Mouse (Mus musculus): ENCODE measurements around the gene Hmga1b. TPM values are rescaled to one million over a fixed set of nuclear protein-coding genes. Genes with fewer than 3 reads are reported as not detected.
"Not testable (repeated sequence)": the region's sequence is repeated elsewhere in the genome, so short reads cannot be mapped to it uniquely, and the experiment has no call there.

Hmga1b gene
- polyA plus RNA-seq, 1 experiment: 14.9 TPM

DNA sequence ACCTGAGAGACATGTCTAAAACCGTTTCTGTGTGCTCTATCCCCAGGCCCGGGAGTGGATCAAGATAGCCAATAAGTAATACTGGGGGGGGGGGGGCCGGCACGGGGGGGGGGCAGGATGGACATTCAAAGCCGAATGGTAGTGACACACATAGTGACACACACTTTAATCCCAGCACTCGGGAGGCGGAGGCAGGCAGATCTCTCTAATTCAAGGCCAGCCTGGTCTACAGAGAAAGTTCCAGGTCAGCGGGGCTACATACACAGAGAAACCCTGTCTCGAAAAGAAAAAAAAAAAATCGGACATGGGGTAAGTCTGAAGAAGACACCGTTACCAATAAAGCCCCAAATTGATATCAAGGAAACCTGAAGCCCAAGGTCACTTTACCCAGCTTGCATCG is 35.0 kb upstream of the Hmga1b start:
- peaks cover 8% of the 10 kb centered on the region for H3K4me1 ChIP-seq (ENCODE audit: control insufficient read depth, insufficient read depth, insufficient read length, low read length)
- no peak overlapping the region for H3K4me3 ChIP-seq (ENCODE audit: insufficient read depth, low read depth, low read length)
- H3K27ac ChIP-seq (replicated peaks; ENCODE audit: low read depth, low read length): no peak overlapping the region

DNA sequence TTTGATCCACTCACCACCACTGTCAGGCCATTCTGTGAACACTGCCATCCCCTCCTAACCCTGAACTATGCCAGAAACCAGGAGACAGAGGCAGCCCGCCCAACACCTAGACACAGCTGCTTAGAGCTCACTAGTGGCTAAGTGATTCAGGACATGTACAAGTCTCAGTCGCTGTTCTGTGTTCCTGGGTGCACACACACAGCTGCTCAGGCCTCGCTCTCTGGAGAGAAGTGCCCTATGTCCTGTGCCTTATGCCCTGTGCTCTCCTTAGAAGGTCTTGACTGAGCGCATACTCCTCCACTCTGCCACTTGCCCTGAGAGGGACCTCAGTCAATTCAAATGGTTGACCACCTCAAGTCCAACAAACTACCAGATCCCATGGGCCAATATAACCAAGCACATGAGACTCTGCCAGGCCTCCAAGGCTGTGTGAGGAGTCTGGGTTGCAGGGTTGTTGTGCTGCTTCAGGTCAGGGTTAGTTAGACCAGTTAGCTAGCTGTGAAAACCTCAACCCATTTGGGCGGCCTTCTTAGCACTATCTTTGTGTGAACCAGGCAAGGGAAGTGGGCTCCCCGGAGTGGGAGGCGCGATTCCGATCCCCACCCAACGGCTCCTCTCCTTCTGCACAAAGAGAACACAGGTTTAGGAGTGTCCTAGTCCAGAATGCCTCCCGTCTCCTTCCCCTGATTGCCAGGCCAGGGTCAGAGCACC is 33.9 kb upstream of the Hmga1b start:
- no peak overlapping the region for H3K27ac ChIP-seq (replicated peaks; ENCODE audit: low read depth, low read length)
- no peak overlapping the region for H3K4me3 ChIP-seq (ENCODE audit: insufficient read depth, low read depth, low read length)
- H3K4me1 ChIP-seq (ENCODE audit: control insufficient read depth, insufficient read depth, insufficient read length, low read length): peaks cover 16% of the 10 kb centered on the region

DNA sequence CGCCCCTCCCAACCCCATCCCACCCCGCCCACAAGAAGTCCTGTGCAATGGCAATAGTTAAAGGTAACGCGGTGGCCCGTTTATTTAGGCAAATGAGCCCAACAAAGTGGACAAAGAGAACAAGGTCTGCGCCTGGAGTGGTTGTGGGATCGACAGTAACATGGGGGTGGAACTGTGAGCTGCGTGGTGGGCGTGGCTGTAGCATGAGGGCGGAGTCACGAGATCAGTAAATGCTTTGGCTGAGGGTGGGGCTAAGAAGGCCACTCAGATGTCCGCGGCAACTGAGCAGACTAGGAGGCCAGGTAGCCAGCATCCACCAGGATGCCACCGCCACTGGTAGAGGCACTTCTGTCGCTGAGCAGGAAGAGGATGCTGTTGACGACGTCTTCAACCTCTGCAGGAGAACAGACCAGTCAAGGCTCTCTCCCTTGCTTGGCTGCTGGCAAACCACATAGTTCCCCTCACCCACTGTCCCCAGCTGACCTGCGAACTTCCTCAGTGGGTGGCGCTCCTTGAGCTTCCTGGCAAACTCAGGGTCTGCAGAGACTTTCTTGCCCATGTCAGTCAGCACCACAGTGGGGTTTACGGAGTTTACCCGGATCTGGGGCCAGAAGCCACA is 33.1 kb upstream of the Hmga1b start:
- H3K27ac ChIP-seq (replicated peaks; ENCODE audit: low read depth, low read length); H3K4me3 ChIP-seq (ENCODE audit: insufficient read depth, low read depth, low read length): not testable (repeated sequence)
- H3K4me1 ChIP-seq (ENCODE audit: control insufficient read depth, insufficient read depth, insufficient read length, low read length): peaks cover 16% of the 10 kb centered on the region

DNA sequence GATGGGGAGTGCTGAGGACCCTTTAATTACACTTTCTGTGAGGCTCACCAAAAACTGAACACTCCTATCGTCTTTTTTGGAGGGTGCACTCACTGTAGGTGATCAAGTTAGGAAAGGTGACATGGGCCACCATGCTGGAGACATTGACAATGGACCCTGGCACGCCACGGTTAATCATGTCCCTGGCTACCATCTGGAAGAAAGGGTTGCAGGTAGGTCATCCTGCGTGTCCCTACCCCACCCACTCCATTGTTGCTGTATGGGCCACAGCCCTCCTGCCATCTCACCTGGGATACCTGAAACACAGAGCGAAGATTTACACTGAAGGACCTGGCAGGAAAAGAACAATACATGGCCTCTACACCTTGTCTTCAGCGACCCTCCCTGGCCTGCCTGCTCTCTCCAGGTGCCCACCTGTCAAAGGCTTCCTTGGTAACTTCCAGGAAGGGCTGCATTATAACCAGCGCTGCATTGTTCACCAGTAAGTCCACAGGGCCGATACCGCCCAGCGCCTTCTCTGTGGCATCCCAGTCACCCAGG is 32.2 kb upstream of the Hmga1b start:
- H3K4me3 ChIP-seq (ENCODE audit: insufficient read depth, low read depth, low read length): no peak overlapping the region
- no peak overlapping the region for H3K27ac ChIP-seq (replicated peaks; ENCODE audit: low read depth, low read length)
- H3K4me1 ChIP-seq (ENCODE audit: control insufficient read depth, insufficient read depth, insufficient read length, low read length): peaks cover 16% of the 10 kb centered on the region

DNA sequence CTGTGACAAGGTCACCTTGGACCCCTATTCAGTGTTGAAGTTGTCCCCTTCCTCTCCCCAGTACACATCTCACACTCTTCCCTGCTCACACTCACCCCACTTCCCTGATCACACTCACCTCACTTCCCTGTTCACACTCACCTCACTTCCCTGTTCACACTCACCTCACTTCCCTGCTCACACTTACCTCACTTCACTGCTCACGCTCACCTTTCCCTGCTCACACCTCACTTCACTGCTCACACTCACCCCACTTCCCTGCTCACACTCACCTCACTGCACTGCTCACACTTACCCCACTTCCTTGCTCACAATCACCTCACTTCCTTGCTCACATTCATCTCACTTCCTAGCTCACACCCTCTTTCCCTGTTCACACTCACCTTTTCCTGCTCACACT is 31.2 kb upstream of the Hmga1b start:
- Histone ChIP-seq H3K4me1 (ENCODE audit: control insufficient read depth, insufficient read depth, insufficient read length, low read length) (peaks cover 16% of the 10 kb centered on the region), H3K27ac (replicated peaks; ENCODE audit: low read depth, low read length) (peak overlapping the region; percentile 44), H3K4me3 (ENCODE audit: insufficient read depth, low read depth, low read length) (peak overlapping the region; percentile 34)

DNA sequence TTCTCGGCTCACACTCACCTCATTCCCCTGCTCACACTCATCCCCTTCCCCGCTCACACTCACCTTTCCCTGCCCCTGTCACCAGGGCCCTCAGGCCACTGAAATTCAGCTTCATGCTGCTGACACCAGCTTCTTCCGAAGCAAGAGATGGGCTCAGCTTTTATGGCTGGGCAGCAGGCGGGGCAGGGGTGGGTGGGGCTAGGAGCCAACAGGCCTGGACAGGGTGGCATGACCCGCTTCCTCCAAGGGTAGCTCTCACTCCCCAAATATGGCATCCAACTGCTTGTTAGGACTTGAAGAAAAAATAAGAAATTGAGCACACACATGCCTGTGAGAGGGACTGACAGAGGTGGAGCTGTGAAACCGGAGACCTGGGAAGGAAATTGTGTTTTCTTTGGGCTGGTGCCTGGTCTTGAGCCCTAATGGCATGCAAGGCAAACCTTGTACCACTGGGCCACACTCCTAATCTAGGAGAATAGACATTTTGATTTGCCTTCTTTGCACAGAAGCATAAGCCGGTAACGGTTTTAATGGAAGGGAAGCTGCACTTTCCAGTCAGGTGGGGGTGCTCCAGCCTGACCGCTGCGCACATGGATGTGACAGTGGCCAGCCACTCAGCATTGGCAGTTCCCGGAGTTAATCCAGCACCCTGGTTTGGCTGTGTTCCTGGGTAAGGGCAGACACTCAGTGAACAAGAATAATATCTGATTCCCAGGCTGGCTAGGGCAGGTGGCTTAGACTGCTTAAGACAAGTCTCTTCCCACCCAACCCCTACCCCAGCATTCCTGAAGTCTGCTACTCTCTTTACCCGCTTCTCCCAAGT is 30.5 kb upstream of the Hmga1b start, which contains the start of gene Cbr2:
Cbr2 (minus strand) TSS at position 257 of the 823 bp plus-strand sequence.
- Histone ChIP-seq H3K4me3 (ENCODE audit: insufficient read depth, low read depth, low read length) (peak within 1 kb of the TSS; percentile 34), H3K4me1 (ENCODE audit: control insufficient read depth, insufficient read depth, insufficient read length, low read length) (peaks cover 16% of the 10 kb centered on the region), H3K27ac (replicated peaks; ENCODE audit: low read depth, low read length) (peak within 1 kb of the TSS; percentile 44)

DNA sequence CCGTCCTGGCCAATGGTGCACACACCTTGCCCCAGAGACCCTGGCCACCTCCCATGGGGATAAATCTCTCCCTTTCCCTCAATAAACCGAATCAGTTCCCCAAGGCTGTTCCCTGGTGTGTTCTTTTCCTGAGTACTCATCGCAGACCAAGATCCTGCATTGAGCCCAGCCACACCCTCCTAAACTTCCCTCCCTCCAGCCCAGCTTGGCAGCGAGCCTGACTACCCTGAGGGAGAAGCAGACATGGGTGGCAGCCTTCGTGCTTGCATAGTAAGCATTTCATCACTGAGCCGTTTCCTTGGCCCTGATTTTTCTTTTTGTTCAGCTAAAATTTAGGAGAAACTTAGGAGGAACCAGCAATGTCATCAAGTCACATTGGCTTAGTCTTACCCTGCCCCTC is 29.1 kb upstream of the Hmga1b start:
- Histone ChIP-seq H3K4me1 (ENCODE audit: control insufficient read depth, insufficient read depth, insufficient read length, low read length) (peaks cover 16% of the 10 kb centered on the region), H3K4me3 (ENCODE audit: insufficient read depth, low read depth, low read length) (no peak overlapping the region), H3K27ac (replicated peaks; ENCODE audit: low read depth, low read length) (no peak overlapping the region)

DNA sequence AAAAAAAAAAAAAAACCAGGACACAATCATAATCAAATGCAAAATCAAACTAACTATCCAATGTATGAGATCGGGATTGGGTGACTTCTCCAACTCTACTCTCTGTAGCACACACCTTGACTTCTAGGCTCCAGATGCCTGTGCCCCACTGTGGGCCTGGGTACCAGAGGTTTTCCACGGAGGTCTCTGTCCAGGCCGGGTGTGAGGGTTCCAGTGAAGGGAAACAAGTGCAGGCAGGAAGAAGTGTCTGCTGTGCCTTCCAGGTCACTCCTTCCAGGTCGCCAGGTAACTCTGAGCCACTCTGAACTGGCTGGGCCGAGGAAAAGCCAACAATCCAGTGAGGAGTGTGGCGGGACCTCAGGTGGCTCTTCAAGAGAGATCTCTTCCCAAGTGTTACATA is 26.2 kb upstream of the Hmga1b start:
- H3K4me1 ChIP-seq (ENCODE audit: control insufficient read depth, insufficient read depth, insufficient read length, low read length): peaks cover 12% of the 10 kb centered on the region
- no peak overlapping the region for H3K27ac ChIP-seq (replicated peaks; ENCODE audit: low read depth, low read length)

DNA sequence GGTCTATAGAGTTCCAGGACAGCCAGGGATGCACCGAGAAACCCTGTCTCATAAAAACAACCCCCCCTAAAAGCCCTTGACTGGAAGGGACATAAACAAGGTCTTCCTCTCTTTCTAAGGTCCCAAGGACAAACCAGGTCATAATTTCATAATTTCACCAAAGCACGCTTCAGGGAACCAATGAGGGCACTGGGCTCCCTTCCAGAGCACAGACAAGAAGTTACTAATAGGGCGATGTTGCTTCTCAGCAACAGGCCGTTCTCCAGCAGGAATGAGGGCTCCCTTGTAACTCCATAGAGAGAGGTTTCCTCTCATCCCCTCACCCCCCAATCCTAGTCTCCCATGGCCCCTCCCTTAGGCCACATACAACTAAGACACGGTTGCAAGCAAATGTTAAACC is 21.6 kb upstream of the Hmga1b start:
- H3K4me1 ChIP-seq (ENCODE audit: control insufficient read depth, insufficient read depth, insufficient read length, low read length): no peaks in the 10 kb centered on the region
- H3K4me3 ChIP-seq (ENCODE audit: insufficient read depth, low read depth, low read length): no peak overlapping the region
- H3K27ac ChIP-seq (replicated peaks; ENCODE audit: low read depth, low read length): no peak overlapping the region

More for the DNA sequence above, 26.2 kb upstream of the Hmga1b start:
- H3K4me3 ChIP-seq (ENCODE audit: insufficient read depth, low read depth, low read length): no peak overlapping the region

DNA sequence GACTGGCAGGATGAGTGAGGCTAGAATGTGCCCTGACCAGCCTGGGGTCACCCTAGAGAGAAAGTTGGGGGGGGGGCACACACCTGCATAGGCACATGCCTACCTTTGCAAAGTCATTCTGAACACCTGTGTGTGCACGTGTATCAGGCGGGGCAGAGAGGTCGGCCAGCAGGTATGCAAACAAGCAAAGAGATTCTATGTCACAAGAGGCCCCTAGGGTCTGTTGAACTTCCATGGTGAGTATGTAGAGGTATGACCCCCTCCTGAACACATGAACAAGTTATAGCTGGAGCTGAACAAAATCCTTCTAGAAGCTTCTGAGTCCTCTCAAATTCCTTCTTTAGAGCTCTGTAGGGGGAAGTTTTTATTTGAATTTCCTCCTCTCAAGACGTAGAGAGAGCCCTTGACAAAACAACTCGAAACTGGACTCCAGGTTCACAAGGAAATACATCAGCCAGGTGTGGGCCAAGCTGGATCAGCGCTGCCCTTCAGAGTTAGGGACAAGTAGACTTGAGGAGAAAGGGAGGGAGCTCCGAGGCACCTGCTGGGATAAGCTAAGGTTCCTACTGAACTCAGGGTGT is 18.4 kb upstream of the Hmga1b start:
- H3K4me1 ChIP-seq (ENCODE audit: control insufficient read depth, insufficient read depth, insufficient read length, low read length): peaks cover 5% of the 10 kb centered on the region; the same call in 1 of the 2 replicates
- no peak overlapping the region for H3K27ac ChIP-seq (replicated peaks; ENCODE audit: low read depth, low read length)
- no peak overlapping the region for H3K4me3 ChIP-seq (ENCODE audit: insufficient read depth, low read depth, low read length)

DNA sequence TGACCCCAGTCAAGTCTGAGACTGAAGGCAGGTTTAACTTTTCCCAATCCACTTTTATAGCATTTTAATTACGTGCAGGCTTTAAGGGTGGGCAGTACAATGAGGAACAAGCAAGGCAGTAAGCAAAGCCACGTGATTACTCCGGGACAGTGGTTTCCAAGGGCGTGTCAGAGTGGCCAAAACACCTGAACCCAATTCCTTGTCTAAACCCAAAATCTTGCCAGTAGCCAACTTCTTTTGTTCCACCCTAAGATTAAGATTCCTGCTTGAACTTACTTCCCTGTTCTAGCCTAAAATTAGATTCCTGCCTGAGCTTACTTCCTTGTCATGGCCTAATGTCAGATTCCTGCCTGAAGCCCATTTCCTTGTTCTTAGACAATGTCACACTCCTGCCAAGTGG is 14.6 kb upstream of the Hmga1b start:
- Histone ChIP-seq H3K4me1 (ENCODE audit: control insufficient read depth, insufficient read depth, insufficient read length, low read length) (peaks cover 5% of the 10 kb centered on the region; the same call in 1 of the 2 replicates), H3K4me3 (ENCODE audit: insufficient read depth, low read depth, low read length) (no peak overlapping the region), H3K27ac (replicated peaks; ENCODE audit: low read depth, low read length) (peak overlapping the region; percentile 82)

DNA sequence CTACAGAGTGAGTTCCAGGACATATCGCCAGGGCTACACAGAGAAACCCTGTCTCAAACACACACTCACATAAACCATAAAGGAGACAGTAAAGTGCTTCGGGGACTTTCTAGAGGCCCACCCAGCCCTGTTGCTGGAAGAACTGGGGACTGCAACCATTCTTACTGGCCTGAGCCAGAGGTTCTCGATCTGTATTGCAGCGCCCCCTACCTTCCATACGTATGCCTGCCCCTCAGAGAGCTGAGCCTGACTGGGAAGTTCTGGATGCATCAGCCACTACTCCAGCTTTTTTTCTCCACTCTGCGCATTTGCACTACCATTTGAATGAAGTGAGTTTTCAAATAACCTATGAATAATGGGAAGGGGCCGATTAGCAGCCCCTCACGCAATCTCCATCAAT is 13.2 kb upstream of the Hmga1b start:
- H3K4me1 ChIP-seq (ENCODE audit: control insufficient read depth, insufficient read depth, insufficient read length, low read length): peaks cover 5% of the 10 kb centered on the region; the same call in 1 of the 2 replicates
- H3K4me3 ChIP-seq (ENCODE audit: insufficient read depth, low read depth, low read length): no peak overlapping the region
- no peak overlapping the region for H3K27ac ChIP-seq (replicated peaks; ENCODE audit: low read depth, low read length)

DNA sequence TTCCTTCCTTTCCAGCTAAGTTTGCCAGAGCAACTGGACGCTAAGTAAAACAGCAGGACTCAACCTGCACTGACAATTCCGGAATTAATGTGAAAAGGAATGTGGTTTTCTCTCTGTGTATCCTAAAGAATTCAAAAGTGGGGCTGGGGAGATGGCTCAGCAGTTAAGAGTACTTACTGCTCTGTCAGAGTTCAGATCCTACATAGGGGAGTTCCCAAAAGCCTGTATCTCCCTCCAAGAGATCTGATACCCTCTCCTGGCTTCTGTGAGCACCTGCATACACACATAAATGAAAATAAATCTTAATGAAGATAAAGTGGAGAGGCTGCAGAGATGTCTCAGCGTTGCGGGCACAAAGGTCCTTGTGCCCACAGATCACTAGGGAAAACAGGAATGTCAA is 11.0 kb upstream of the Hmga1b start:
- no peak overlapping the region for H3K4me3 ChIP-seq (ENCODE audit: insufficient read depth, low read depth, low read length)
- H3K4me1 ChIP-seq (ENCODE audit: control insufficient read depth, insufficient read depth, insufficient read length, low read length): peaks cover 5% of the 10 kb centered on the region; the same call in 1 of the 2 replicates
- no peak overlapping the region for H3K27ac ChIP-seq (replicated peaks; ENCODE audit: low read depth, low read length)

DNA sequence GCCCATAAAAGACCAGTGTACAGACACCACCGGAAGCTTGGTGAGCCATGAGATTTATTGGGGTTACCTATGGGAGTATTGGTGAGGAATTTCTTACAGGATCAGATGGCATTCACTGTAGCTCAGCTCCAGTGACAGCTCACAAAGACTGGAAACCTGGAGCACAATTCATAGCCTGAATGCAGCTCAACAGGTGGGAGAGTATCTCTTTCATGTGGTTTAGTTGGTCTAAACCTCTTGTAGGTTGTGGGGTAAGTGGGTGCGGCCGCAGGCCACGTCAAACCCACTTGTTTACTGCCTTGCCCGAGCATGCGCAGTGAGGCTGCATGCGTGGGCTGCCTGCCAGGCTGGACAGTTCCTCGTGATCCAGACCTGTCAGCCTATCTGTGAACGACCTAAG is 2.4 kb upstream of the Hmga1b start:
- Histone ChIP-seq H3K4me1 (ENCODE audit: control insufficient read depth, insufficient read depth, insufficient read length, low read length) (no peaks in the 10 kb centered on the region), H3K27ac (replicated peaks; ENCODE audit: low read depth, low read length) (no peak overlapping the region), H3K4me3 (ENCODE audit: insufficient read depth, low read depth, low read length) (no peak overlapping the region)

All from brown adipose tissue, adult 24 weeks (tissue).